Mouse (Mus musculus): ENCODE data around the gene Anks4b. TPM values are rescaled to one million over a fixed set of nuclear protein-coding genes. Genes with fewer than 3 reads are reported as not detected.
A peak's percentile ranks its signal among the peaks of the same experiment; 100 is the strongest.

Gene Anks4b
- polyA plus RNA-seq (2012; rRNA removed): 0.27 and 0.35 TPM in 2 replicates

GRCm38 (mm10) chr7:120173603-120174244 is at the start of gene Anks4b:
Gene Anks4b, plus strand, starts transcription at chr7:120173858.
- TF ChIP-seq POLR2A (IDR thresholded peaks at IDR 0.05; ENCODE audit: control insufficient read depth, low read depth, low read length) (no peak), CTCF (IDR thresholded peaks at IDR 0.05; ENCODE audit: control insufficient read depth, insufficient read depth, insufficient replicate concordance, low read depth, low read length) (no peak)
- Histone ChIP-seq H3K36me3 (ENCODE audit: control insufficient read depth, insufficient read depth, low read length) (no peaks in the 10 kb centered on the region), H3K27ac (ENCODE audit: control insufficient read depth, insufficient read depth, low read depth, low read length) (no peak within 1 kb of the TSS), H3K27me3 (ENCODE audit: control insufficient read depth, insufficient read depth, low read length) (no peaks in the 10 kb centered on the region), H3K4me1 (ENCODE audit: control insufficient read depth, insufficient read depth, low read length) (no peaks in the 10 kb centered on the region), H3K4me3 (ENCODE audit: control insufficient read depth, low read depth, low read length) (no peak within 1 kb of the TSS)

- Histone ChIP-seq H3K27me3 (ENCODE audit: control insufficient read depth, insufficient read depth, low read length) (no peaks in the 10 kb centered on the region), H3K36me3 (ENCODE audit: control insufficient read depth, insufficient read depth, low read length) (no peaks in the 10 kb centered on the region), H3K27ac (ENCODE audit: control insufficient read depth, insufficient read depth, low read depth, low read length) (no peak overlapping the region), H3K4me3 (ENCODE audit: control insufficient read depth, low read depth, low read length) (no peak overlapping the region), H3K4me1 (ENCODE audit: control insufficient read depth, insufficient read depth, low read length) (no peaks in the 10 kb centered on the region)
- TF ChIP-seq POLR2A (IDR thresholded peaks at IDR 0.05; ENCODE audit: control insufficient read depth, low read depth, low read length) (no peak), CTCF (IDR thresholded peaks at IDR 0.05; ENCODE audit: control insufficient read depth, insufficient read depth, insufficient replicate concordance, low read depth, low read length) (peak; percentile 66; the same call in 1 of the 2 replicates)
These were observed 48.8 kb upstream of the Anks4b start for GRCm38 (mm10) chr7:120124844-120125243.

- H3K4me1 ChIP-seq (ENCODE audit: control insufficient read depth, insufficient read depth, low read length): no peaks in the 10 kb centered on the region
These were observed 46.5 kb upstream of the Anks4b start for GRCm38 (mm10) chr7:120126976-120127685.

GRCm38 (mm10) chr7:120127686-120128059 is 46.0 kb upstream of the Anks4b start:
- Histone ChIP-seq H3K27me3 (ENCODE audit: control insufficient read depth, insufficient read depth, low read length) (no peaks in the 10 kb centered on the region), H3K27ac (ENCODE audit: control insufficient read depth, insufficient read depth, low read depth, low read length) (no peak overlapping the region), H3K36me3 (ENCODE audit: control insufficient read depth, insufficient read depth, low read length) (no peaks in the 10 kb centered on the region), H3K4me1 (ENCODE audit: control insufficient read depth, insufficient read depth, low read length) (no peaks in the 10 kb centered on the region), H3K4me3 (ENCODE audit: control insufficient read depth, low read depth, low read length) (no peak overlapping the region)
- TF ChIP-seq POLR2A (IDR thresholded peaks at IDR 0.05; ENCODE audit: control insufficient read depth, low read depth, low read length): no peak
- no peak for TF ChIP-seq CTCF (IDR thresholded peaks at IDR 0.05; ENCODE audit: control insufficient read depth, insufficient read depth, insufficient replicate concordance, low read depth, low read length)

More at GRCm38 (mm10) chr7:120126976-120127685, 46.5 kb upstream of the Anks4b start:
- no peak overlapping the region for H3K4me3 ChIP-seq (ENCODE audit: control insufficient read depth, low read depth, low read length)
- no peak overlapping the region for H3K27ac ChIP-seq (ENCODE audit: control insufficient read depth, insufficient read depth, low read depth, low read length)
- no peaks in the 10 kb centered on the region for H3K36me3 ChIP-seq (ENCODE audit: control insufficient read depth, insufficient read depth, low read length)
- no peaks in the 10 kb centered on the region for H3K27me3 ChIP-seq (ENCODE audit: control insufficient read depth, insufficient read depth, low read length)
- TF ChIP-seq POLR2A (IDR thresholded peaks at IDR 0.05; ENCODE audit: control insufficient read depth, low read depth, low read length): no peak
- no peak for TF ChIP-seq CTCF (IDR thresholded peaks at IDR 0.05; ENCODE audit: control insufficient read depth, insufficient read depth, insufficient replicate concordance, low read depth, low read length)

GRCm38 (mm10) chr7:120128951-120129350 is 44.7 kb upstream of the Anks4b start:
- TF ChIP-seq CTCF (IDR thresholded peaks at IDR 0.05; ENCODE audit: control insufficient read depth, insufficient read depth, insufficient replicate concordance, low read depth, low read length) (no peak), POLR2A (IDR thresholded peaks at IDR 0.05; ENCODE audit: control insufficient read depth, low read depth, low read length) (no peak)
- no peak overlapping the region for H3K27ac ChIP-seq (ENCODE audit: control insufficient read depth, insufficient read depth, low read depth, low read length)
- H3K4me1 ChIP-seq (ENCODE audit: control insufficient read depth, insufficient read depth, low read length): no peaks in the 10 kb centered on the region
- H3K4me3 ChIP-seq (ENCODE audit: control insufficient read depth, low read depth, low read length): no peak overlapping the region
- no peaks in the 10 kb centered on the region for H3K36me3 ChIP-seq (ENCODE audit: control insufficient read depth, insufficient read depth, low read length)
- no peaks in the 10 kb centered on the region for H3K27me3 ChIP-seq (ENCODE audit: control insufficient read depth, insufficient read depth, low read length)

GRCm38 (mm10) chr7:120142743-120143142 is 30.9 kb upstream of the Anks4b start:
- TF ChIP-seq CTCF (IDR thresholded peaks at IDR 0.05; ENCODE audit: control insufficient read depth, insufficient read depth, insufficient replicate concordance, low read depth, low read length) (no peak), POLR2A (IDR thresholded peaks at IDR 0.05; ENCODE audit: control insufficient read depth, low read depth, low read length) (no peak)
- Histone ChIP-seq H3K4me1 (ENCODE audit: control insufficient read depth, insufficient read depth, low read length) (no peaks in the 10 kb centered on the region; the same call in 1 of the 2 replicates), H3K27me3 (ENCODE audit: control insufficient read depth, insufficient read depth, low read length) (no peaks in the 10 kb centered on the region), H3K36me3 (ENCODE audit: control insufficient read depth, insufficient read depth, low read length) (no peaks in the 10 kb centered on the region), H3K4me3 (ENCODE audit: control insufficient read depth, low read depth, low read length) (no peak overlapping the region), H3K27ac (ENCODE audit: control insufficient read depth, insufficient read depth, low read depth, low read length) (no peak overlapping the region)

GRCm38 (mm10) chr7:120145191-120145590 is 28.5 kb upstream of the Anks4b start, which contains the start of gene Zp2:
Gene Zp2, minus strand, starts transcription at chr7:120145291.
- Histone ChIP-seq H3K27me3 (ENCODE audit: control insufficient read depth, insufficient read depth, low read length) (no peaks in the 10 kb centered on the region), H3K36me3 (ENCODE audit: control insufficient read depth, insufficient read depth, low read length) (no peaks in the 10 kb centered on the region), H3K27ac (ENCODE audit: control insufficient read depth, insufficient read depth, low read depth, low read length) (no peak within 1 kb of the TSS), H3K4me3 (ENCODE audit: control insufficient read depth, low read depth, low read length) (no peak within 1 kb of the TSS), H3K4me1 (ENCODE audit: control insufficient read depth, insufficient read depth, low read length) (no peaks in the 10 kb centered on the region; the same call in 1 of the 2 replicates)
- TF ChIP-seq POLR2A (IDR thresholded peaks at IDR 0.05; ENCODE audit: control insufficient read depth, low read depth, low read length) (no peak), CTCF (IDR thresholded peaks at IDR 0.05; ENCODE audit: control insufficient read depth, insufficient read depth, insufficient replicate concordance, low read depth, low read length) (no peak)

All from testis, adult 2 months (tissue).